In the genomic region with DNA sequence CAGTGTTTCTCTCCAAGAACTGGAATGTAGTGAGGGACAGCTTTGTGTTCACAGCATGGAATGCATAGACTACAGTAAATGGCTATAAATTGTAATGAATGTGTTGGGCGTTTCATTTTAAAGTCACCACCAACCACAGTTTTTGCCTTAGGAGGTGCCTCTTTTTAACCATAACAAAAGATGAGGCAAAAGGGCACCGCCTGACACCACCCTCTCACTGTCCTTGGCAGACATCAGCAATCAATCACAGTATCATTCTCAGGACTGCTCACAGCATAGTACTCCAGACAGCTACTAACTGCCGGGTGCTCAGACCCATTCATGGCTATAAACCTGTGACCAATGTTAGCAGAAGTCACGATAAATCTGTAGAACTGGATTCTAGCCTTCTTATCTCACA, we compare ENCODE assay signal across 23 mouse cellular contexts. TPM values are rescaled to one million over a fixed set of nuclear protein-coding genes. Genes with fewer than 3 reads are reported as not detected.
"Had no signal": no experiment of that assay in that cellular context is flagged by ENCODE, and none has a peak within 500 bp of the region (broad histone marks: within the 10 kb centered on the region; RNA-seq: fewer than 3 reads in every experiment).

No protein-coding gene starts in this region.

- H3K27ac ChIP-seq: kidney, postnatal 0 days; limb, embryonic 10.5 days; limb, embryonic 13.5 days; liver, embryonic 12.5 days; liver, embryonic 15.5 days; lung, embryonic 15.5 days; midbrain, embryonic 10.5 days; midbrain, embryonic 13.5 days; stomach, postnatal 0 days had no signal

- H3K9ac ChIP-seq: limb, embryonic 13.5 days; liver, embryonic 12.5 days; liver, embryonic 15.5 days; lung, embryonic 15.5 days; midbrain, embryonic 13.5 days had no signal

- DNase-seq: kidney, postnatal 25 days; liver; lung, adult 18-20 months; lung, postnatal 10 days; lung, postnatal 36 days; right cerebral cortex, adult 18-20 months; right cerebral cortex, postnatal 14 days; right cerebral cortex, postnatal 4 days; thymus, adult 18-20 months; thymus, postnatal 36 days had no signal

- H3K9me3 ChIP-seq: limb, embryonic 10.5 days; limb, embryonic 13.5 days; liver, embryonic 12.5 days; liver, embryonic 15.5 days; lung, embryonic 15.5 days; megakaryocyte, embryonic 14.5 days; midbrain, embryonic 10.5 days; midbrain, embryonic 13.5 days had no signal

- H3K27me3 ChIP-seq: limb, embryonic 13.5 days; liver, embryonic 12.5 days; liver, embryonic 15.5 days; lung, embryonic 15.5 days; midbrain, embryonic 13.5 days had no signal

- ATAC-seq: liver, embryonic 12.5 days; midbrain, embryonic 13.5 days; midbrain, embryonic 16.5 days had no signal

- H3K4me3 ChIP-seq: limb, embryonic 10.5 days; limb, embryonic 13.5 days; liver, embryonic 12.5 days; liver, embryonic 15.5 days; lung, embryonic 15.5 days; megakaryocyte, embryonic 14.5 days; midbrain, embryonic 10.5 days; midbrain, embryonic 13.5 days; myocyte had no signal

- H3K4me2 ChIP-seq: limb, embryonic 13.5 days; liver, embryonic 12.5 days; liver, embryonic 15.5 days; lung, embryonic 15.5 days; midbrain, embryonic 13.5 days had no signal

- H3K36me3 ChIP-seq: limb, embryonic 10.5 days; limb, embryonic 13.5 days; liver, embryonic 12.5 days; liver, embryonic 15.5 days; lung, embryonic 15.5 days; midbrain, embryonic 10.5 days; midbrain, embryonic 13.5 days had no signal

- H3K4me1 ChIP-seq: limb, embryonic 13.5 days; liver, embryonic 12.5 days; liver, embryonic 15.5 days; midbrain, embryonic 13.5 days had no signal

RNA-seq across cellular contexts. Expression of a gene that starts 48.6 kb away (rescaled TPM):
- total RNA-seq: monocyte, adult 5-6 weeks had no signal
- polyA plus RNA-seq: myocyte had no signal
